Mouse (Mus musculus) left cerebral cortex, postnatal 25 days (tissue): ENCODE results near the gene Scg5. TPM values are rescaled to one million over a fixed set of nuclear protein-coding genes. Genes with fewer than 3 reads are reported as not detected.

Source experiments
- DNase-seq, 2 experiments: peaks; one replicate each; pipeline ENCODE4 v3.0.0; 2022; ENCODE audit warnings: low spot score in 2 of 2, mixed read lengths in 1 of 2
- intact Hi-C: fragments of 180-260 bp; cut with DNase I; formaldehyde crosslinking; loops from one replicate; pipeline ENCODE4 v1.15.1; 2025
- total RNA-seq, 2 experiments: library from RNA; stranded (reverse); gene quantifications; 2 replicates each; pipeline ENCODE4 v1.2.3; 2021

Scg5 gene
- total RNA-seq, 2 experiments from 2014 or later: 488 to 523 TPM

DNA sequence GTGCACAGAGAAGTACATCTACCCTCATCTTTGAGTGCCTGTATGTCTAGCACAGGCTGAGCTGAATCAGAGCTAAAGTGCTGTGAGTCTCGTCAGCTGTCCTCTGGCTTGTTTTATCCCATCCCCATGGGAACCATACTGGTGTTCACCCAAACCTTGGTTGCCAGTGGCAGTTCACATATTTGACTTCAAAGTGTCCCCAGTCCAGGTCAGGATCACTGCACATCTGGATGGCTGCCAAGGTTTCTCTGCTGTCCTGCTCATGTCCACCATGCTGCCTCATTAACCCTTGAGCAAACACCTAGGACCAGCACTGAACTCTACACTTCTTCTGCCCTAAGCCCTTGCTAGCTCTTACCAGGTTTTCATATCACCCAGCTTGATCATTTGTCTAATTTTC, 63.0 kb downstream of the Scg5 start:
- DNase-seq: no peak
- intact Hi-C loops: no loop called here

DNA sequence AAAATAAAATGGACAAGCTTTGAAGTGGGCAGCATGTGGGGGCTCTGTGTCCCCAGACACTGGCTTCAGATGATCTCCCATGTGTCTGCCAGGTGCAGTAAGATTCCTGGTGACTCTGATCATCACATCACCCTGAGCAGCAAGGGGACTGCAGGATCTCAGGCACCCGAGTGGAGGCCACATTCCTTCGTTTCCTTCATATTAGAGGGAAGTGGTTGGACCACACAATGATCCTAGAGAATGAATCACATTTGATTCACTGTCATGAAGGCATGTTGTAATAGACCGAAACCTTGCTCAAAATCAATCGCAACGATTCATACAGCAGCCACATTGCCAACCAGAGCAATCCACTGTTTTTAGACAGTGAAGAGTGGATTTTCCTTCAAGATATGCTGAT, 64.0 kb downstream of the Scg5 start:
- DNase-seq: no peak
- intact Hi-C loops: no loop called here

DNA sequence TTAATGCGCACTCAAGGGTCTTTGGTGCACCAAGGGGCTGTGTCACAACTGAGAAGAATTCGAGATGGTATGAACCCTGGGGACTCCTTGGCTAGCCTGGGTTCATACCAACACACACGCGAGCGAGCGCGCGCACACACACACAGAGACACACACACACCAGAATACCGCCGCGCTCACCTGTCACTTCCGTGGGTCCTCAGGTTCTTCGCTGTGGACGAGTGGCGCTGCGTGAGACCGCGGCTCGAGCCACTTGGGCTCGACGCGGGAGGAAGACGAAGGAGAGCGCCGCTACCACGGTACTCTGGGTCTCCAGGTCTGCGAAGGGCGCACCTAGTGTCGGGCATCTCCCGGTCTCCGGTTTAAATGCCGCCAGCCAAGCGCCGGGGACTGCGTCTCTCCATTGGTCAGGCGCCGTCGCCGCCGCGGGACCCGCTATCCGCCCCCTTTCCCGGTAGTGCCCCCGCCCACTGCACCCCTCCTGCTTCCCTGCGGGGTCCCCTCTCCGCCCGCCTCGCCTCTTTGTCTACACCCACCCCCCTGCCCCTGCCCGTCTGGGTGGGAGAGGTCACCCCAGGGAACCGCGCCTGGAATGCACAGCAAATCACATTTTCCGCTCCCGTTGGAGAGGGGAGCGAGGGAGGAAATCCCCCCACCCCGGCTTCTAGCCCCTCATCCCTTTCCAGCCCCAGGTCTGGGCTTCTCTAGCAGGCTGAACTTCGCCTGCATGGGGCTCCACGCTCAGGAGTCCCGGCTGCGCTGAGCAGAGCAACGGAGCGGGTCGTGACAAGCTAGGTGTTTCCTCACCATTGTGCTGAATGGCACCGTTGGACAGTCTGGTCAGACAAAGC, 70.4 kb downstream of the Scg5 start, which contains the start of gene Grem1:
Grem1 (minus strand) TSS at position 336 of the 851 bp plus-strand sequence.
- intact Hi-C loops: no loop called here
- no peak for DNase-seq

DNA sequence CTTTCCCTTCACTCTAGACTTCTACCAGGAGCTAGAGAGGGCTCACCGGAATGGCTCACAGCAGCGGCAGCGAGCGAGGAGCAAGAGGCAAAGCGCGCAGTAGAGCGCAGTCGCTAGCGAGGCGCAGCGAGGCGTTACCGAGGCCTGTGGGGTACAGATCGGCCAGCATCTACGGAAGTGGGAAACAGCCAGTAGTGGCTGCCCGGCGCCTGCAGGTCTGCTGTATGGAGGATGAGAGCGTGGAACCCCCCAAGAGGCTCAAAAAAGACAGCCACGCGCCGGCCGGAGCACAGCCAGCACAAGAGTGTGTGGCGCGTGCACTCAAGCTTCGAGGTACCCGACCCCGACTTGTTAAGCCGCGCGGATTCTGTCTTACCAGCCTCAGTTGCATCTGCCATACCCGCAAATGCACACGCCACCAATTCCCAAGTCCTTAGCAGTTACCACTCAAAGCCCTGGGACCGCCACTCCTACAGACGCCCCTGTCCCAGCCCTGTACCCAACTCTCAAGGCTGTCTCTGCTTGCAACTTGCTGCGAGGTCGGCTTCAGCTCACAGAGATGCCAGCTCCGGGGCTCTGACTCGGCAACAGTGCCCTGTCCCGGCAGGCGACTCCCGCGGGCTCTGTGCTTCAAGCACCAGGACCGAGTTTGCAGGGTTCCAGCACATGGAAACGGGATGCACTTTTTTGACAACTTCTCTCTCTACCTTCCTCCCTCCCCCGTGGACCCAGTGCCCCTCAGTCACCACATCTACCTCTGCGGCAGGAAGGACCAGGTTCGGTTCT, 71.2 kb downstream of the Scg5 start:
- intact Hi-C loops: no loop called here
- DNase-seq: peak; percentile 50 to 56

DNA sequence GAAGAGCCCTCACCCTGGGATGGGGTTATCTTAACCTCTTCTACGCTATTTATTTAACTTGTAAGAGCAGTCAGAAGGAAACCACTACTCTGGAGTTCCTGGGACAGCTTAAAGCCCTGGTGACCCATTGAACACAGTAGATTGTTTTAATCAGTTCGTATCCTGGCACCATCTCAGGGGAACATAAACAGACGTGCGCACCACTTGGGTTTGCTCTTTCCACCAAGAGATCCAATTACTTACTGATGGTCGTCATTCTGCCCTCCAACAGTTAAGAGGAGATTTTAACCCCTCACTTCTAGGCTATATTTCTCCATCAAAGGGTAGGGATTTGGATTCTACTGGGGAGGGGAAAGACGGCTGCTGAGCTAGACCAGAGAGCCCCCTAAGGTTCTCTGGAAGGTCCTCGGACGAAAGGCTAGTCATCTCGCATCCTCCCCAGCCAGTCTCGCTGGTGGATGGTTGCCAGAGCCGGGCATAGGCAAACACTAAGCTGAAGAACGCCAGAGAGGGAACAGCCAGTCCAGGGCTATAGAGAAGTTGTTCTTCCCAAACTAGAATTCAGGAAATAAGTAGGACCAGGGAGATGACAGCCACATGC, 71.9 kb downstream of the Scg5 start:
- intact Hi-C loops: no loop called here
- no peak for DNase-seq

DNA sequence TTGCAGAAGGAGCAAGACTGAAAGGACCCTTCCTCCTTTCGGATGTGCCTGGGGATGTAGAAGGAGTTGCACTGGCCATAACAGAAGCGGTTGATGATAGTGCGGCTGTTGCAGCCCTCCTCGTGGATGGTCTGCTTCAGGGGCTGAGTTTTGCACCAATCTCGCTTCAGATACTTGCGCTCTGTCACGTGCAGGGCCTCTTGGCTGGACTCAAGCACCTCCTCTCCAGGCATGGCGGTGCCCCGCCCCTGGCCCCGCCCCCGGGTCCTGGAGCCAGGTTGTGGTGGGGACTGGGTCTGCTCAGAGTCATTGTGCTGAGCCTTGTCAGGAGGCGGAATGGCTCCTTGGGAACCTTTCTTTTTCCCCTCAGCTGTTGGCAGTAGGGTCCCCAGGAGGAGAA, 79.2 kb downstream of the Scg5 start:
- no peak for DNase-seq
- intact Hi-C loops: no loop called here

DNA sequence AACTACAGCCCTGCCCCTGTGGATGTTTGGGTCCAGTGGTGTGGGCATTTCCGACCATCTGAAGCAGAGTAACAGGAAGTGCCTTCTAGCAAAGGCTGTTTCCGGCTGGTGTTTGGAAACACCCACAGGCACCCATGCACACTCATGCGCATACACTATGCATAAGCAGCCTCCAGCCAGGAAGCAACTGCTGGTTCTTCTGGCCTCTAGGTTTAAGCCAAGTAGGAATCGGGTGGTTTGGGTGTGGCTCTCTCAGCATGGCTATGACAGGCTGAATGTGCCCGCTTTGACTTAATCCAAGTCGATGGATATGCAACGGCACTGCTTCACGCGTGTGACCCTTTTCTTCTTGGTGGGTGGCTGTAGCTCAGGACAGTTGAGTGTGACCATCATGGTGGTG, 79.6 kb downstream of the Scg5 start:
- intact Hi-C loops: no loop called here
- DNase-seq: no peak

DNA sequence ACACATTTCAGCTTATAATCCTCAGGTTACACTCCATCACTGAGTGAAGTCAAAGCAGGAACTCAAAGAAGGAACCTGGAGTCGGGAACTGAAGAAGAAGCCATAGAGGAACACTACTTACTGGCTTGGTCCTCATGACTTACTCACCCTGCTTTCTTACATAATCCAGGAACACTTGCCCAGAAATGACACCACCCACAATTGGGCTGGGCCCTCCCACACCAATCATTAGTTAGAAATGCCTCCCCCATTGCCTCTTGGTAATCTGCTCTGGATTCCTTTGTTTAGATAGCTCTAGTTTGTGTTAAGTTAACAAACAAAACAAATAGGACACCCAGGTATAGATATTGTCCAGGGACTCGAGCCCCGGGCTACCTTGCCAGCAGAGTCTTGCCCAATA, 100.3 kb downstream of the Scg5 start:
- intact Hi-C loops: no loop called here
- no peak for DNase-seq

Other genes with a start within 250 kb of the Scg5 start
- gene Grem1, start 70.5 kb downstream of the Scg5 start, total RNA-seq: 1 to 10 TPM; 1.3 to 1.5 TPM
- 1 to 10 TPM; 2.1 to 2.2 TPM for gene Arhgap11a, start 19.5 kb upstream of the Scg5 start, total RNA-seq
- gene Gjd2, start 184.5 kb upstream of the Scg5 start, total RNA-seq: 1 to 10 TPM; 6.1 to 7.2 TPM
- not detected for gene Actc1, start 224.4 kb upstream of the Scg5 start, total RNA-seq